Mouse (Mus musculus): Measurements from ENCODE around the gene Pcif1. TPM values are rescaled to one million over a fixed set of nuclear protein-coding genes. Genes with fewer than 3 reads are reported as not detected.

Gene Pcif1
- total and polyA plus RNA-seq, 3 experiments: 20.0 to 59.1 (median 33.6) TPM

DNA sequence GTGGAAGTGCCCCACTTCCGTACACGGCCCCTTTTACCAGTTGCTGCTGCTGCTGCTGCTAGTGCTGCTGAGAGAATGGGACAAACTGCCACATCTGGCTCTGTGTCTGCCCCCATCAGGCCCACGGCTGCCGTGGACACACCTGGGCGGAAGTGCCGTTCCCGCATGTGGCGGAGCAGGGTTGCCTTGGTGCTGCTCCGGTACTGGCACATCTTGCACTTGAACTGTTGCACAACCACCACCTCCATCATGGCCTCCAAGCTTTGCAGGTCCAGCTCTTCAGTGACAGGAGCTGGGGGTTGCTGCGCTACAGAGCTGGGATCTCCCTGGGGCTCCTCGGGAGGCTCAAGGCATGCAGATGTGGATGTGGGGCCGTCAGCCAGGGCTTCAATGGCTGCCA lies 28.4 kb downstream of the Pcif1 start:
- H3K4me2 ChIP-seq (ENCODE audit: insufficient read depth, low read depth, poor library complexity, severe bottlenecking): no peak overlapping the region
- DNase-seq (ENCODE audit: extremely low read depth): no peak
- H3K9me3 ChIP-seq (replicated peaks; ENCODE audit: low read length): peaks cover 21% of the 10 kb centered on the region
- H3K9ac ChIP-seq (ENCODE audit: insufficient read depth, low read depth): no peak overlapping the region
- no peak overlapping the region for H3K27ac ChIP-seq (ENCODE audit: insufficient read depth, low read depth)
- TF ChIP-seq MYC (IDR thresholded peaks at IDR 0.05; ENCODE audit: low read depth, low read length) (no peak), CTCF (conservative IDR thresholded peaks at IDR 0.05 in 1 of 2, IDR thresholded peaks at IDR 0.05 in 1 of 2; ENCODE audit: low read depth in 2 of 2, low read length in 2 of 2) (no peak), ZMIZ1 (IDR thresholded peaks at IDR 0.05; ENCODE audit: low read depth, low read length) (no peak), HCFC1 (IDR thresholded peaks at IDR 0.05; ENCODE audit: low read depth, low read length) (no peak), MAX (IDR thresholded peaks at IDR 0.05; ENCODE audit: low read length) (no peak), SIN3A (IDR thresholded peaks at IDR 0.05; ENCODE audit: low read length) (no peak), EP300 (IDR thresholded peaks at IDR 0.05; ENCODE audit: low read length) (no peak), BHLHE40 (IDR thresholded peaks at IDR 0.05; ENCODE audit: low read depth, low read length) (no peak), ZKSCAN1 (IDR thresholded peaks at IDR 0.05; ENCODE audit: borderline replicate concordance, low read depth, low read length) (no peak), JUN (IDR thresholded peaks at IDR 0.05; ENCODE audit: insufficient read depth, low read depth, low read length) (no peak), CHD1 (IDR thresholded peaks at IDR 0.05; ENCODE audit: low read depth, low read length) (no peak)
- in situ Hi-C loops (cut with MboI; ENCODE audit: low pct_ligation_motif_present, low pct_unique_long_range_greater_than_20kb, low sequenced_read_pairs): no loop called here
- peaks cover 2 to 15% of the 10 kb centered on the region in 2 experiments; a peak in 3 of 4 replicates for H3K4me1 ChIP-seq (ENCODE audit: control insufficient read depth in 1 of 2, insufficient read depth in 2 of 2)
- no peaks in the 10 kb centered on the region for H3K27me3 ChIP-seq (replicated peaks)
- dilution Hi-C loops (cut with MboI; ENCODE audit: extremely low pct_ligation_motif_present, extremely low pct_unique_long_range_greater_than_20kb, low sequenced_read_pairs): no loop called here
- H3K4me3 ChIP-seq (replicated peaks in 1 of 3; ENCODE audit: low read depth in 2 of 3, low read length in 2 of 3, poor library complexity in 1 of 3): no peak overlapping the region
- H3K36me3 ChIP-seq (replicated peaks in 1 of 2; ENCODE audit: control insufficient read depth in 1 of 2, insufficient read depth in 1 of 2, low read length in 1 of 2): peaks cover 49 to 69% of the 10 kb centered on the region in 2 experiments
- H3K79me2 ChIP-seq (replicated peaks; ENCODE audit: control insufficient read depth, extremely low read depth, insufficient read depth, poor library complexity, severe bottlenecking): peaks cover 10% of the 10 kb centered on the region

DNA sequence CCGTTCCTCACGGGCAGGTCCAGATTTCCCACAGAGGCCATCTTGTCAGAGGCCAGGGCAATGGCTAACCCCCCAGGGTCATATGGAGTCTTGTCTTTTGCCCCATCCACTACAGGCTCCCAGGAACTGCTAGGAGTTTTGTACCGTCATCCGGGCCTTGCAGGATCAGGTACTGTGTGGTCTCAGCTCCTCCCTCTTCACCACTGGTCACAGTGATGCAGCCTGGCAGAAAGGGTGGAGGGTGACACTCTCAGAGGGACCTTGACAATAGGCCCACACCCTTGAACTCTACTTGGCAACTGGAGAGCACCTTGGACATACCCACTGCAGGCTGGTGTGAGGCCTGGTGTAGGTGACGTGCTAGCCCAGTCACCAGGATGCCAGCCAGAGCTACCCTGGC lies 28.9 kb downstream of the Pcif1 start:
- no peaks in the 10 kb centered on the region for H3K27me3 ChIP-seq (replicated peaks)
- no peak overlapping the region for H3K4me2 ChIP-seq (ENCODE audit: insufficient read depth, low read depth, poor library complexity, severe bottlenecking)
- in situ Hi-C loops (cut with MboI; ENCODE audit: low pct_ligation_motif_present, low pct_unique_long_range_greater_than_20kb, low sequenced_read_pairs): no loop called here
- peaks cover 3 to 16% of the 10 kb centered on the region in 2 experiments for H3K4me1 ChIP-seq (ENCODE audit: control insufficient read depth in 1 of 2, insufficient read depth in 2 of 2)
- no peak overlapping the region for H3K4me3 ChIP-seq (replicated peaks in 1 of 3; ENCODE audit: low read depth in 2 of 3, low read length in 2 of 3, poor library complexity in 1 of 3)
- H3K9ac ChIP-seq (ENCODE audit: insufficient read depth, low read depth): no peak overlapping the region
- H3K36me3 ChIP-seq (replicated peaks in 1 of 2; ENCODE audit: control insufficient read depth in 1 of 2, insufficient read depth in 1 of 2, low read length in 1 of 2): peaks cover 45 to 64% of the 10 kb centered on the region in 2 experiments
- no peak for DNase-seq (ENCODE audit: extremely low read depth)
- dilution Hi-C loops (cut with MboI; ENCODE audit: extremely low pct_ligation_motif_present, extremely low pct_unique_long_range_greater_than_20kb, low sequenced_read_pairs): no loop called here
- peaks cover 10% of the 10 kb centered on the region for H3K79me2 ChIP-seq (replicated peaks; ENCODE audit: control insufficient read depth, extremely low read depth, insufficient read depth, poor library complexity, severe bottlenecking)
- TF ChIP-seq MEF2A (IDR thresholded peaks at IDR 0.05; ENCODE audit: borderline replicate concordance, low read depth, low read length): no peak
- no peak for TF ChIP-seq SMC3 (IDR thresholded peaks at IDR 0.05; ENCODE audit: low read depth, low read length)
- TF ChIP-seq JUND (conservative IDR thresholded peaks at IDR 0.05; ENCODE audit: low read depth, low read length): no peak
- no peak for TF ChIP-seq RCOR1 (conservative IDR thresholded peaks at IDR 0.05; ENCODE audit: low read depth, low read length)
- no peak for TF ChIP-seq EP300 (IDR thresholded peaks at IDR 0.05; ENCODE audit: low read length)
- TF ChIP-seq POLR2AphosphoS2 (IDR thresholded peaks at IDR 0.05; ENCODE audit: low read depth, low read length): no peak
- TF ChIP-seq SIN3A (IDR thresholded peaks at IDR 0.05; ENCODE audit: low read length): no peak
- peaks cover 21% of the 10 kb centered on the region for H3K9me3 ChIP-seq (replicated peaks; ENCODE audit: low read length)
- no peak overlapping the region for H3K27ac ChIP-seq (ENCODE audit: insufficient read depth, low read depth)

All from CH12.LX (cell line).